Mouse (Mus musculus) cerebral cortex, adult 2 months (tissue): ENCODE data around the gene Tspan9.

Source experiments
- WGBS: fragments of 180-500 bp; shearing (Covaris S2); methylation state at CpG from one replicate; pipeline ENCODE4 v1.1.7; 2018; 5-methylcytosine and 5-hydroxymethylcytosine counted together

The Tspan9 gene

GRCm38 (mm10) chr6:128143390-128144020 lies at the start of gene Tspan9:
Gene Tspan9 (minus strand): TSS chr6:128143594.
- WGBS, result under 1% methylated on average over 51 of the region's 56 CpGs

GRCm38 (mm10) chr6:128183521-128183920 lies 40.1 kb upstream of the Tspan9 start:
- 58% methylated on average over 2 of the region's 2 CpGs for WGBS

- WGBS, result 76% methylated on average over 5 of the region's 5 CpGs
Observed at GRCm38 (mm10) chr6:128181176-128181575, 37.8 kb upstream of the Tspan9 start.

- WGBS, result 100% methylated on average over 1 of the region's 1 CpGs
Observed at GRCm38 (mm10) chr6:128179651-128180050, 36.3 kb upstream of the Tspan9 start.

GRCm38 (mm10) chr6:128179247-128179646 lies 35.9 kb upstream of the Tspan9 start:
- WGBS, result 89% methylated on average over 5 of the region's 5 CpGs

- 63% methylated on average over 2 of the region's 2 CpGs for WGBS
Observed at GRCm38 (mm10) chr6:128178681-128179080, 35.3 kb upstream of the Tspan9 start.

GRCm38 (mm10) chr6:128168785-128169679 lies 25.6 kb upstream of the Tspan9 start:
- WGBS, result 62% methylated on average over 6 of the region's 6 CpGs

GRCm38 (mm10) chr6:128165564-128165963 lies 22.2 kb upstream of the Tspan9 start:
- 46% methylated on average over 2 of the region's 2 CpGs for WGBS

GRCm38 (mm10) chr6:128164632-128165031 lies 21.2 kb upstream of the Tspan9 start:
- 87% methylated on average over 8 of the region's 8 CpGs for WGBS

GRCm38 (mm10) chr6:128159092-128159491 lies 15.7 kb upstream of the Tspan9 start:
- 57% methylated on average over 6 of the region's 6 CpGs for WGBS

- 55% methylated on average over 12 of the region's 12 CpGs for WGBS
Observed at GRCm38 (mm10) chr6:128158031-128158430, 14.6 kb upstream of the Tspan9 start.

- WGBS, result 81% methylated on average over 4 of the region's 4 CpGs
Observed at GRCm38 (mm10) chr6:128156476-128156875, 13.1 kb upstream of the Tspan9 start.

GRCm38 (mm10) chr6:128155935-128156334 lies 12.5 kb upstream of the Tspan9 start:
- WGBS, result 94% methylated on average over 2 of the region's 2 CpGs

- WGBS, result 44% methylated on average over 6 of the region's 6 CpGs
Observed at GRCm38 (mm10) chr6:128145765-128146164, 2.4 kb upstream of the Tspan9 start.

GRCm38 (mm10) chr6:128142369-128143278 lies 770 bp downstream of the Tspan9 start:
- WGBS, result 14% methylated on average over 20 of the region's 20 CpGs

- 74% methylated on average over 6 of the region's 6 CpGs for WGBS
Observed at GRCm38 (mm10) chr6:128140724-128141123, 2.7 kb downstream of the Tspan9 start.

GRCm38 (mm10) chr6:128137855-128138254 lies 5.5 kb downstream of the Tspan9 start:
- WGBS, result 87% methylated on average over 4 of the region's 4 CpGs

GRCm38 (mm10) chr6:128136654-128137053 lies 6.7 kb downstream of the Tspan9 start:
- 86% methylated on average over 3 of the region's 3 CpGs for WGBS

GRCm38 (mm10) chr6:128135459-128135858 lies 7.9 kb downstream of the Tspan9 start:
- 66% methylated on average over 5 of the region's 5 CpGs for WGBS

GRCm38 (mm10) chr6:128135006-128135405 lies 8.4 kb downstream of the Tspan9 start:
- 91% methylated on average over 5 of the region's 5 CpGs for WGBS

- WGBS, result 66% methylated on average over 8 of the region's 8 CpGs
Observed at GRCm38 (mm10) chr6:128134196-128134924, 9.0 kb downstream of the Tspan9 start.
